Mouse (Mus musculus) C2C12 (cell line): ENCODE measurements around the gene Galnt7. TPM values are rescaled to one million over a fixed set of nuclear protein-coding genes. Genes with fewer than 3 reads are reported as not detected.
A peak's percentile ranks its signal among the peaks of the same experiment; 100 is the strongest.

ENCODE experiments used
- H3K27me3 ChIP-seq: one replicate; pipeline ENCODE4 v1.6.1; 2011; ENCODE audit not compliant: control insufficient read depth, insufficient read depth, insufficient read length
- H3K36me3 ChIP-seq: one replicate; pipeline ENCODE4 v1.6.1; 2011; ENCODE audit not compliant: control insufficient read depth, insufficient read depth
- H3K4me3 ChIP-seq: one replicate; pipeline ENCODE4 v1.5.1; 2011; ENCODE audit warnings: mild to moderate bottlenecking, control low read depth; ENCODE audit not compliant: poor library complexity, insufficient read depth, severe bottlenecking
- H3K79me2 ChIP-seq: one replicate; pipeline ENCODE4 v1.6.1; 2011; ENCODE audit not compliant: control insufficient read depth, insufficient read depth
- H3K79me3 ChIP-seq: one replicate; pipeline ENCODE4 v1.6.1; 2011; ENCODE audit warnings: low read depth, control low read depth
- H3ac ChIP-seq: one replicate; pipeline ENCODE3; 2011; ENCODE audit warnings: low read depth; ENCODE audit not compliant: control insufficient read depth, insufficient read length
- CEBPB ChIP-seq: IDR thresholded peaks from one replicate; pipeline ENCODE4 v1.6.1; 2011; ENCODE audit warnings: low read depth, mild to moderate bottlenecking, control low read depth, moderate library complexity
- CTCF ChIP-seq: IDR thresholded peaks from one replicate; pipeline ENCODE4 v1.5.1; 2011; ENCODE audit not compliant: control insufficient read depth, insufficient read depth, insufficient read length
- FOSL1 ChIP-seq: IDR thresholded peaks from one replicate; pipeline ENCODE4 v1.8.0; 2011; ENCODE audit warnings: mild to moderate bottlenecking, low read length; ENCODE audit not compliant: poor library complexity, insufficient read depth, severe bottlenecking
- MAX ChIP-seq: IDR thresholded peaks from one replicate; pipeline ENCODE4 v1.6.1; 2011; ENCODE audit warnings: mild to moderate bottlenecking, control low read depth
- MYOD1 ChIP-seq: IDR thresholded peaks from one replicate; pipeline ENCODE4 v1.6.1; 2011; ENCODE audit warnings: low read depth; ENCODE audit not compliant: control insufficient read depth, insufficient read length
- MYOG ChIP-seq: IDR thresholded peaks from one replicate; pipeline ENCODE4 v1.6.1; 2011; ENCODE audit not compliant: control insufficient read depth, insufficient read length; ENCODE audit errors: extremely low read depth
- USF1 ChIP-seq: IDR thresholded peaks from one replicate; pipeline ENCODE4 v1.6.1; 2011; ENCODE audit warnings: low read depth, mild to moderate bottlenecking, control low read depth, moderate library complexity
- polyA plus RNA-seq: library from polyadenylated mRNA; unstranded; fragments of >200 nt; fragmentation: generic; extraction: Trizol; gene quantifications from one replicate; pipeline ENCODE4 v1.2.1, GENCODE M21; 2012; ENCODE audit warnings: missing spikeins

Gene Galnt7
- polyA plus RNA-seq, 1 experiment, result 5.9 TPM

GRCm38 (mm10) chr8:57575336-57575735 is 77.5 kb downstream of the Galnt7 start:
- no peaks in the 10 kb centered on the region for H3K27me3 ChIP-seq
- H3K79me3 ChIP-seq, result no peaks in the 10 kb centered on the region
- no peaks in the 10 kb centered on the region for H3K79me2 ChIP-seq
- no peak overlapping the region for H3K4me3 ChIP-seq
- TF ChIP-seq MAX (no peak), USF1 (no peak), FOSL1 (no peak), CTCF (no peak), MYOG (no peak), CEBPB (no peak)
- no peaks in the 10 kb centered on the region for H3K36me3 ChIP-seq
- no peak overlapping the region for H3ac ChIP-seq

GRCm38 (mm10) chr8:57574398-57574797 is 78.4 kb downstream of the Galnt7 start:
- no peak overlapping the region for H3ac ChIP-seq
- no peaks in the 10 kb centered on the region for H3K79me3 ChIP-seq
- no peaks in the 10 kb centered on the region for H3K79me2 ChIP-seq
- TF ChIP-seq FOSL1 (no peak), MAX (no peak), MYOG (no peak), CTCF (peak; percentile 89), CEBPB (no peak), MYOD1 (no peak), USF1 (no peak)
- no peak overlapping the region for H3K4me3 ChIP-seq
- H3K27me3 ChIP-seq, result no peaks in the 10 kb centered on the region
- H3K36me3 ChIP-seq, result no peaks in the 10 kb centered on the region

DNA sequence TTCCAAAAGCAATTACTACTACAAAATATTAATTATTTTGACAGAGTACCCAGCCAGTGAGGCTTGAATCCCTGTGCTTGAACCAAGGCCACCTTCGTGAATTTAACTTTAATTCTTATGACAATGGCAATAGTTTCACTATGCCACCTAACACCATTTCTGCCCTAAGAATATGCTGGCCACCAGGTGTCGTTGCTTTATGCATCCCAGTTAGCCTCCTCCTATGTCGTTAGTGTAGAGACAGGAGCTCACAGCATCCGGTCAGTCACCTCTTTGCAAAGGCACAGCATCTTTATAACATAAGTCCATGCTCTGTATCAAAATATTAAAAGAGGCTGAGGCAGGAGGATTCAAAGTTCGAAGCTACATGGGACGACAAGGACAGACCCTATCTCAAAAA is 79.0 kb downstream of the Galnt7 start:
- H3K79me2 ChIP-seq, result no peaks in the 10 kb centered on the region
- no peak overlapping the region for H3K4me3 ChIP-seq
- TF ChIP-seq FOSL1, result no peak
- TF ChIP-seq USF1, result no peak
- TF ChIP-seq CTCF, result no peak
- TF ChIP-seq MAX, result no peak
- no peak for TF ChIP-seq MYOG
- TF ChIP-seq CEBPB, result no peak
- no peak for TF ChIP-seq MYOD1
- H3ac ChIP-seq, result no peak overlapping the region
- H3K79me3 ChIP-seq, result no peaks in the 10 kb centered on the region
- H3K27me3 ChIP-seq, result no peaks in the 10 kb centered on the region
- H3K36me3 ChIP-seq, result no peaks in the 10 kb centered on the region

GRCm38 (mm10) chr8:57569886-57570285 is 82.9 kb downstream of the Galnt7 start:
- H3K27me3 ChIP-seq, result no peaks in the 10 kb centered on the region
- H3K79me3 ChIP-seq, result no peaks in the 10 kb centered on the region
- no peak overlapping the region for H3ac ChIP-seq
- TF ChIP-seq CEBPB (no peak), FOSL1 (no peak), MYOG (no peak), USF1 (no peak), MAX (no peak), CTCF (no peak), MYOD1 (no peak)
- no peaks in the 10 kb centered on the region for H3K79me2 ChIP-seq
- H3K4me3 ChIP-seq, result no peak overlapping the region
- no peaks in the 10 kb centered on the region for H3K36me3 ChIP-seq

GRCm38 (mm10) chr8:57569400-57569795 is 83.4 kb downstream of the Galnt7 start:
- Histone ChIP-seq H3K79me3 (peaks cover 2% of the 10 kb centered on the region), H3K36me3 (no peaks in the 10 kb centered on the region), H3K79me2 (no peaks in the 10 kb centered on the region), H3K4me3 (no peak overlapping the region), H3ac (no peak overlapping the region), H3K27me3 (no peaks in the 10 kb centered on the region)
- TF ChIP-seq MYOD1, result no peak

- no peaks in the 10 kb centered on the region for H3K79me2 ChIP-seq
- TF ChIP-seq MYOG, result no peak
- no peak for TF ChIP-seq USF1
- TF ChIP-seq CEBPB, result no peak
- no peak for TF ChIP-seq MAX
- TF ChIP-seq MYOD1, result no peak
- no peak for TF ChIP-seq CTCF
- no peak for TF ChIP-seq FOSL1
- H3K4me3 ChIP-seq, result no peak overlapping the region
- H3K79me3 ChIP-seq, result peaks cover 2% of the 10 kb centered on the region
- no peaks in the 10 kb centered on the region for H3K36me3 ChIP-seq
- H3ac ChIP-seq, result no peak overlapping the region
- H3K27me3 ChIP-seq, result no peaks in the 10 kb centered on the region
Measured at GRCm38 (mm10) chr8:57568633-57569399, 84.0 kb downstream of the Galnt7 start.
